Comparison of ENCODE assay signal across 8 mouse cellular contexts in the genomic region with DNA sequence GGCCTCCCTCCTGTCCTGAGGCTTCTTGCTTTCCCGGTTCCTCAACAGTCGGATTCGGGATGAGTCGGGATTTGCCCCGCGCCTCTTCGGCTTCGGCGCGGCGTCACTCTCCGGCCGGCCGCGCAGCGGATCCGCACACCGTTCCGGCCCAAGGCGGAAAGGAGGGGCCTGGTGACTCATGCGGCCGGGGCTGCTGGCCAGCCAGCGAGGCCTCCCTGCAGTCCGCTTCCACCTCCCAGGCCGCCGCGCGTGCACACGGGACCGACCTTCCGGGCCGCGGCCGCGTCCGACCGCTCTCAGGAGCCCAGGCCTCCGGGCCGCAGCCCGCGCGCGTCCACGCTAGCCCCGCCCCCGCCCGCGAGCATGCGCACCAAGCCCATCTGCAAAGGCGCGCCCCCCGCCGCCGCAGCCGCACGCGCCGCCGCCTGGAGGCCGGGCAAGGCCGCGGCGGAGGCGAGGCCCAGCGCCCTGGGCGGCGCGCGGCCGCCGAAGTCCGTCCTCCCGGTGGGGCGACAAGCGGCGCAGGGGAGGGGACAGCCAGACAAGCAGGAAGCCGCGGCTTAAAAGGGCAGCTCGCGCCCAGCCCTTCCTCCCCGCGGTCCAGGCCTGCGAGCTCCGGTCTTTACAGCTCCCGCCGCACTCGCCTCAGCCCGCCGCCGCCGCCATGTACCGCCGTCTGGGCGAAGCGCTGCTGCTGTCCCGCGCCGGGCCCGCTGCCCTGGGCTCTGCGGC. TPM values are rescaled to one million over a fixed set of nuclear protein-coding genes. Genes with fewer than 3 reads are reported as not detected.
DNase-seq lines count a peak whose midpoint lies in the region; ATAC-seq lines count a peak whose summit lies in the region.

Gene Shld2 (minus strand): TSS at position 260 of the 732 bp plus-strand sequence.
Gene Glud1 (plus strand): TSS at position 494 of the 732 bp plus-strand sequence.

- H3K36me3 ChIP-seq in hindbrain, embryonic 13.5 days: no peaks in the 10 kb centered on the region

- H3K9me3 ChIP-seq in hindbrain, embryonic 13.5 days: no peaks in the 10 kb centered on the region

- ATAC-seq in hindbrain, embryonic 13.5 days (ENCODE audit: low FRiP score): peak; percentile 95

- peak within 1 kb of the TSS; percentile 98 for H3K9ac ChIP-seq in hindbrain, embryonic 13.5 days

- WGBS in hindbrain, embryonic 13.5 days: 0% methylated on average over 66 of the region's 100 CpGs

- H3K27me3 ChIP-seq in hindbrain, embryonic 13.5 days: no peaks in the 10 kb centered on the region

- H3K4me2 ChIP-seq in hindbrain, embryonic 13.5 days: peak within 1 kb of the TSS; percentile 79

- peak; percentile 100 for DNase-seq in Muller cell, postnatal 12 days (ENCODE audit: inconsistent ontology term)
- peak; percentile 98 to 99 for DNase-seq in cerebellum, postnatal 10 days
- peak; percentile 84 to 87 for DNase-seq in frontal cortex, postnatal 14 days (ENCODE audit: low spot score in 2 of 2)
- peak; percentile 87 to 90 for DNase-seq in layer of hippocampus, postnatal 25 days (ENCODE audit: extremely low spot score in 1 of 2, low spot score in 1 of 2)
- peak; percentile 96 for DNase-seq in lung, postnatal 25 days (ENCODE audit: low spot score)
- DNase-seq in retina, embryonic 14.5 days (ENCODE audit: low spot score): peak; percentile 95
- peak; percentile 96 for DNase-seq in thymus, postnatal 4 days

- peaks cover 30% of the 10 kb centered on the region for H3K4me1 ChIP-seq in hindbrain, embryonic 13.5 days (replicated peaks)

- H3K4me3 ChIP-seq in hindbrain, embryonic 13.5 days: peak within 1 kb of the TSS; percentile 95

- peak within 1 kb of the TSS; percentile 97 for H3K27ac ChIP-seq in hindbrain, embryonic 13.5 days

RNA-seq across cellular contexts. Expression of gene Shld2, which starts in this region (rescaled TPM):
- 5.9 and 8.7 TPM in 2 replicates for polyA plus RNA-seq in hindbrain, embryonic 13.5 days (2015; fragmentation: Nextera tagmentation; extraction: Ambion mirVana)
- total RNA-seq in layer of hippocampus, postnatal 25 days (2021): 10 to 100 TPM; 14.1 to 15.5 TPM

RNA-seq across cellular contexts. Expression of gene Glud1, which starts in this region (rescaled TPM):
- polyA plus RNA-seq in hindbrain, embryonic 13.5 days (2015; fragmentation: Nextera tagmentation; extraction: Ambion mirVana): 88.5 and 100.0 TPM in 2 replicates
- 100 to 1,000 TPM; 288 to 343 TPM for total RNA-seq in layer of hippocampus, postnatal 25 days (2021)

Comparison
In these comparisons a context has a peak if more than half of its experiments do, and no peak if none do; other contexts are left out.
1. Peak in every context shown above with its lines: DNase-seq, ATAC-seq, H3K4me3 ChIP-seq and H3K27ac ChIP-seq.